Mouse (Mus musculus) ES-Bruce4 (cell line): ENCODE results near the gene BC004004.

Experiments
- CTCF ChIP-seq: IDR thresholded peaks from one replicate; pipeline ENCODE4 v1.8.1; 2011; ENCODE audit warnings: low read depth, low read length
- EP300 ChIP-seq: IDR thresholded peaks from 2 replicates; pipeline ENCODE4 v1.6.1; 2011; ENCODE audit warnings: low read depth, low read length; ENCODE audit not compliant: insufficient read depth

- TF ChIP-seq CTCF (no peak), EP300 (no peak)
Observed at GRCm38 (mm10) chr17:29292996-29293395, 24.4 kb downstream of the BC004004 start.
